Mouse (Mus musculus) intestine, embryonic 16.5 days (tissue): Measurements from ENCODE around the gene Kcnk1. TPM values are rescaled to one million over a fixed set of nuclear protein-coding genes. Genes with fewer than 3 reads are reported as not detected.

Experiments used
- ATAC-seq: fragments of 200-750 bp; cut with Nextera tagmentation; 2 replicates; pipeline ENCODE4 v1.8.0; 2017; ENCODE audit warnings: moderate TSS enrichment, moderate library complexity
- H3K27ac ChIP-seq: fragments of 300-500 bp; sonication (generic); 2 replicates; pipeline ENCODE4 v1.5.1; 2014; ENCODE audit warnings: mild to moderate bottlenecking, low read length
- H3K27me3 ChIP-seq: fragments of 300-500 bp; sonication (generic); replicated peaks from 2 replicates; pipeline ENCODE4 v1.6.1; 2014; ENCODE audit warnings: low read length, control low read depth, mixed read lengths; ENCODE audit not compliant: control insufficient read depth, insufficient read depth
- H3K36me3 ChIP-seq: fragments of 300-500 bp; sonication (generic); 2 replicates; pipeline ENCODE4 v1.6.1; 2014; ENCODE audit warnings: low read length, control low read depth; ENCODE audit not compliant: control insufficient read depth, insufficient read depth
- H3K4me1 ChIP-seq: fragments of 300-500 bp; sonication (generic); 2 replicates; pipeline ENCODE4 v1.6.1; 2014; ENCODE audit warnings: low read length, control low read depth, mixed read lengths; ENCODE audit not compliant: control insufficient read depth, insufficient read depth
- H3K4me2 ChIP-seq: fragments of 300-500 bp; sonication (generic); 2 replicates; pipeline ENCODE4 v1.6.1; 2014; ENCODE audit warnings: low read depth, low read length, control low read depth
- H3K4me3 ChIP-seq: fragments of 300-500 bp; sonication (generic); 2 replicates; pipeline ENCODE4 v1.5.1; 2014; ENCODE audit warnings: mild to moderate bottlenecking, low read length
- H3K9ac ChIP-seq: fragments of 300-500 bp; sonication (generic); 2 replicates; pipeline ENCODE4 v1.6.1; 2014; ENCODE audit warnings: low read depth, low read length
- H3K9me3 ChIP-seq: fragments of 300-500 bp; sonication (generic); 2 replicates; pipeline ENCODE4 v1.6.1; 2016; ENCODE audit warnings: low read length, control low read depth; ENCODE audit not compliant: control insufficient read depth
- WGBS: fragments of 180-500 bp; shearing (Covaris S2); extraction: QIAGEN DNeasy Blood & Tissue Kit; methylation state at CpG from one replicate; pipeline ENCODE4 v1.1.7; 2014; 5-methylcytosine and 5-hydroxymethylcytosine counted together
- polyA plus RNA-seq: library from polyadenylated mRNA; unstranded; fragments of >200 nt; fragmentation: Nextera tagmentation; extraction: Ambion mirVana; gene quantifications from 2 replicates; pipeline ENCODE4 v1.2.1, GENCODE M21; 2015

The Kcnk1 gene
- polyA plus RNA-seq, 1 experiment from 2014 or later: 47.2 TPM

- Histone ChIP-seq H3K27me3 (no peaks in the 10 kb centered on the region), H3K9me3 (no peaks in the 10 kb centered on the region), H3K36me3 (no peaks in the 10 kb centered on the region), H3K4me3 (no peak overlapping the region), H3K9ac (no peak overlapping the region), H3K4me1 (no peaks in the 10 kb centered on the region), H3K4me2 (no peak overlapping the region), H3K27ac (no peak overlapping the region)
- ATAC-seq: no peak
- 74% methylated on average over 9 of the region's 9 CpGs for WGBS
These were observed 69.0 kb downstream of the Kcnk1 start for GRCm38 (mm10) chr8:126063832-126064409.

GRCm38 (mm10) chr8:126064587-126065145 is 69.7 kb downstream of the Kcnk1 start:
- Histone ChIP-seq H3K27ac (no peak overlapping the region), H3K4me3 (no peak overlapping the region), H3K36me3 (no peaks in the 10 kb centered on the region), H3K4me2 (no peak overlapping the region), H3K9me3 (no peaks in the 10 kb centered on the region), H3K4me1 (no peaks in the 10 kb centered on the region), H3K27me3 (no peaks in the 10 kb centered on the region), H3K9ac (no peak overlapping the region)
- ATAC-seq: no peak
- WGBS: 47% methylated on average over 8 of the region's 8 CpGs

GRCm38 (mm10) chr8:126067306-126067705 is 72.3 kb downstream of the Kcnk1 start:
- no peak for ATAC-seq
- no peak overlapping the region for H3K4me3 ChIP-seq

GRCm38 (mm10) chr8:126068136-126068535 is 73.2 kb downstream of the Kcnk1 start:
- Histone ChIP-seq H3K36me3 (no peaks in the 10 kb centered on the region), H3K9ac (no peak overlapping the region), H3K4me3 (no peak overlapping the region), H3K4me1 (no peaks in the 10 kb centered on the region), H3K4me2 (no peak overlapping the region), H3K27me3 (no peaks in the 10 kb centered on the region), H3K9me3 (no peaks in the 10 kb centered on the region), H3K27ac (no peak overlapping the region)
- no peak for ATAC-seq
- WGBS: 86% methylated on average over 6 of the region's 6 CpGs

More at GRCm38 (mm10) chr8:126067306-126067705, 72.3 kb downstream of the Kcnk1 start:
- 61% methylated on average over 6 of the region's 6 CpGs for WGBS
- no peak overlapping the region for H3K9ac ChIP-seq
- no peaks in the 10 kb centered on the region for H3K36me3 ChIP-seq
- no peak overlapping the region for H3K27ac ChIP-seq
- no peaks in the 10 kb centered on the region for H3K4me1 ChIP-seq
- H3K4me2 ChIP-seq: no peak overlapping the region
- no peaks in the 10 kb centered on the region for H3K9me3 ChIP-seq
- H3K27me3 ChIP-seq: no peaks in the 10 kb centered on the region

- Histone ChIP-seq H3K4me2 (no peak overlapping the region), H3K9ac (no peak overlapping the region), H3K4me1 (no peaks in the 10 kb centered on the region), H3K4me3 (no peak overlapping the region), H3K36me3 (no peaks in the 10 kb centered on the region), H3K9me3 (no peaks in the 10 kb centered on the region), H3K27me3 (no peaks in the 10 kb centered on the region), H3K27ac (no peak overlapping the region)
- ATAC-seq: no peak
- 71% methylated on average over 5 of the region's 5 CpGs for WGBS
These were observed 77.7 kb downstream of the Kcnk1 start for GRCm38 (mm10) chr8:126072678-126073077.

- 60% methylated on average over 7 of the region's 7 CpGs for WGBS
- H3K27ac ChIP-seq: no peak overlapping the region
These were observed 78.3 kb downstream of the Kcnk1 start for GRCm38 (mm10) chr8:126073141-126073740.

GRCm38 (mm10) chr8:126074111-126074510 is 79.1 kb downstream of the Kcnk1 start:
- Histone ChIP-seq H3K9ac (no peak overlapping the region), H3K4me1 (peaks cover 2% of the 10 kb centered on the region), H3K27me3 (no peaks in the 10 kb centered on the region), H3K9me3 (no peaks in the 10 kb centered on the region), H3K27ac (no peak overlapping the region), H3K36me3 (no peaks in the 10 kb centered on the region), H3K4me3 (no peak overlapping the region), H3K4me2 (no peak overlapping the region)
- ATAC-seq: no peak
- WGBS: 79% methylated on average over 1 of the region's 1 CpGs

More at GRCm38 (mm10) chr8:126073141-126073740, 78.3 kb downstream of the Kcnk1 start:
- H3K4me3 ChIP-seq: no peak overlapping the region
- H3K9ac ChIP-seq: no peak overlapping the region
- no peaks in the 10 kb centered on the region for H3K4me1 ChIP-seq
- H3K36me3 ChIP-seq: no peaks in the 10 kb centered on the region
- ATAC-seq: no peak
- no peak overlapping the region for H3K4me2 ChIP-seq
- H3K9me3 ChIP-seq: no peaks in the 10 kb centered on the region
- H3K27me3 ChIP-seq: no peaks in the 10 kb centered on the region

- no peak overlapping the region for H3K4me2 ChIP-seq
- no peak overlapping the region for H3K4me3 ChIP-seq
- H3K36me3 ChIP-seq: no peaks in the 10 kb centered on the region
- H3K27me3 ChIP-seq: no peaks in the 10 kb centered on the region
- ATAC-seq: no peak
- H3K4me1 ChIP-seq: peaks cover 5% of the 10 kb centered on the region
- WGBS: 14% methylated on average over 10 of the region's 10 CpGs
- H3K27ac ChIP-seq: no peak overlapping the region
- H3K9me3 ChIP-seq: no peaks in the 10 kb centered on the region
- H3K9ac ChIP-seq: no peak overlapping the region
These were observed 80.4 kb downstream of the Kcnk1 start for GRCm38 (mm10) chr8:126075400-126075799.
